17 mouse cellular contexts compared by ENCODE assay signal in genomic region chr7:122702443-122702842, GRCm38 (mm10). TPM values are rescaled to one million over a fixed set of nuclear protein-coding genes. Genes with fewer than 3 reads are reported as not detected.
"Had no signal": no experiment of that assay in that cellular context is flagged by ENCODE, and none has a peak within 500 bp of the region (broad histone marks: within the 10 kb centered on the region; RNA-seq: fewer than 3 reads in every experiment).

No protein-coding gene starts in this region.

- H3K27ac ChIP-seq: liver, embryonic 13.5 days; midbrain, embryonic 10.5 days had no signal

- H3K4me3 ChIP-seq: liver, embryonic 13.5 days; midbrain, embryonic 10.5 days had no signal

- DNase-seq: kidney, adult 18-20 months; kidney, adult 9 months; kidney, postnatal 14 days; kidney, postnatal 4 days; liver, embryonic 13.5 days; lung, adult 2 months; midbrain, embryonic 14.5 days; thymus, adult 2 months; thymus, postnatal 14 days; thymus, postnatal 4 days had no signal

- H3K27me3 ChIP-seq: liver, embryonic 13.5 days; megakaryocyte, embryonic 14.5 days had no signal

- H3K36me3 ChIP-seq: liver, embryonic 13.5 days; midbrain, embryonic 10.5 days had no signal

- H3K9ac ChIP-seq: liver, embryonic 13.5 days had no signal

- H3K4me1 ChIP-seq: liver, embryonic 13.5 days; midbrain, embryonic 10.5 days had no signal

RNA-seq across cellular contexts. Expression of gene Cacng3, which starts 32.2 kb away (rescaled TPM):
- total RNA-seq: liver, adult 2 months had no signal
- polyA plus RNA-seq: inflammation-experienced regulatory T-cells, adult 6 months; limb, embryonic 11.5 days; liver, adult 2 months; liver, embryonic 13.5 days; lung, adult 2 months; lung, postnatal 0 days; small intestine, adult 2 months; thymus, adult 2 months had no signal
